ENCODE assay signal across 10 mouse cellular contexts in genomic region chr8:119914161-119914560, GRCm38 (mm10). TPM values are rescaled to one million over a fixed set of nuclear protein-coding genes. Genes with fewer than 3 reads are reported as not detected.
DNase-seq lines count a peak whose midpoint lies in the region; ATAC-seq and TF ChIP-seq lines count a peak whose summit lies in the region.
"Had no signal": no experiment of that assay in that cellular context is flagged by ENCODE, and none has a peak within 500 bp of the region (broad histone marks: within the 10 kb centered on the region; RNA-seq: fewer than 3 reads in every experiment).

No protein-coding gene starts in this region.

- TF ChIP-seq CTCF in lung, postnatal 0 days (IDR thresholded peaks at IDR 0.05) = no peak
- no peak for TF ChIP-seq CTCF in lung, adult 2 months (IDR thresholded peaks at IDR 0.05; ENCODE audit: insufficient read depth, low read length)

- no peak for TF ChIP-seq POLR2A in lung, adult 2 months (IDR thresholded peaks at IDR 0.05; ENCODE audit: borderline replicate concordance, extremely low read depth, low read depth, low read length)

- TF ChIP-seq EP300 in lung, postnatal 0 days (IDR thresholded peaks at IDR 0.05) = no peak

- H3K27me3 ChIP-seq in erythroblast, embryonic 14.5 days (ENCODE audit: control insufficient read depth) = no peaks in the 10 kb centered on the region
- H3K27me3 ChIP-seq in lung, postnatal 0 days (replicated peaks; ENCODE audit: insufficient read depth, low read length) = no peaks in the 10 kb centered on the region

- no peak for ATAC-seq in erythroblast, adult 5-6 weeks (replicated peaks; ENCODE audit: low FRiP score, poor library complexity, severe bottlenecking)
- ATAC-seq in lung, postnatal 0 days = no peak
- ATAC-seq in inflammation-experienced regulatory T-cells, adult 6 months = peak; percentile 41
- ATAC-seq in megakaryocyte progenitor cell, adult 5-6 weeks (replicated peaks; ENCODE audit: poor library complexity) = 0 out of 2 replicates have a peak, but pooled peaks have one; percentile 9

- DNase-seq in lung, postnatal 0 days (ENCODE audit: low spot score) = no peak
- DNase-seq in lung, adult 2 months = no peak
- DNase-seq in spleen, postnatal 36 days (ENCODE audit: low spot score in 2 of 2) = no peak
- no peak for DNase-seq in ovary, adult 18-20 months (ENCODE audit: low spot score)
- DNase-seq: heart, postnatal 10 days; retina, postnatal 1 day had no signal

- peak overlapping the region; percentile 28; the same call in 1 of the 2 replicates for H3K4me2 ChIP-seq in lung, postnatal 0 days (replicated peaks; ENCODE audit: low read depth, low read length)

- peak overlapping the region; percentile 69 for H3K27ac ChIP-seq in lung, postnatal 0 days (ENCODE audit: low read length)

- H3K9ac ChIP-seq in lung, postnatal 0 days (replicated peaks; ENCODE audit: low read depth) = no peak overlapping the region

- H3K36me3 ChIP-seq in erythroblast, embryonic 14.5 days (ENCODE audit: control insufficient read depth) = peaks cover 48% of the 10 kb centered on the region
- no peaks in the 10 kb centered on the region for H3K36me3 ChIP-seq in lung, postnatal 0 days (ENCODE audit: insufficient read depth, low read length)

- 24% methylated on average over 2 of the region's 2 CpGs for WGBS in lung, postnatal 0 days
- WGBS in lung, adult 2 months = 34% methylated on average over 2 of the region's 2 CpGs

- H3K9me3 ChIP-seq in erythroblast, embryonic 14.5 days (ENCODE audit: control insufficient read depth, low read length) = peaks cover 6% of the 10 kb centered on the region
- H3K9me3 ChIP-seq in lung, postnatal 0 days (ENCODE audit: low read length) = no peaks in the 10 kb centered on the region

- peaks cover 91% of the 10 kb centered on the region for H3K4me1 ChIP-seq in erythroblast, embryonic 14.5 days (ENCODE audit: control insufficient read depth)
- peaks cover 23% of the 10 kb centered on the region; the same call in 1 of the 2 replicates for H3K4me1 ChIP-seq in lung, postnatal 0 days (ENCODE audit: insufficient read depth, low read depth, low read length)
- H3K4me1 ChIP-seq in lung, adult 2 months (ENCODE audit: control insufficient read depth, insufficient read depth, low read length) = peaks cover 20% of the 10 kb centered on the region

- H3K4me3 ChIP-seq in erythroblast, embryonic 14.5 days (replicated peaks) = peak overlapping the region; percentile 99
- H3K4me3 ChIP-seq in lung, postnatal 0 days (ENCODE audit: low read depth, low read length) = no peak overlapping the region
- H3K4me3 ChIP-seq in lung, adult 2 months (replicated peaks; ENCODE audit: extremely low read depth, low read depth, low read length) = no peak overlapping the region

RNA-seq across cellular contexts. Expression of gene Gm20388, which starts 3.5 kb away (rescaled TPM):
- 0.36 TPM in 1 of 2 replicates, not detected in the other for polyA plus RNA-seq in erythroblast, embryonic 14.5 days (2012)
- total RNA-seq in erythroblast, adult 5-6 weeks (2015; ENCODE audit: low replicate concordance) = 2.9 and 5.2 TPM in 2 replicates
- 0.28 and 7.8 TPM in 2 replicates for total RNA-seq in erythroblast, adult 5-6 weeks (2017; ENCODE audit: low replicate concordance)
- not detected in 2 replicates for polyA plus RNA-seq in lung, postnatal 0 days (2015; fragmentation: Nextera tagmentation; extraction: Ambion mirVana)
- polyA plus RNA-seq in lung, adult 2 months (2012; rRNA removed) = 58.5 and 67.8 TPM in 2 replicates
- 10 to 100 TPM; 10.8 to 14.1 (median 11.8) TPM for polyA plus RNA-seq in inflammation-experienced regulatory T-cells, adult 6 months (2017; shearing (Covaris generic))
- total RNA-seq in megakaryocyte progenitor cell, adult 5-6 weeks (2015) = 18.6 and 18.7 TPM in 2 replicates
- total RNA-seq in megakaryocyte progenitor cell, adult 5-6 weeks (2017) = 14.7 TPM in 1 of 2 replicates, not detected in the other

RNA-seq across cellular contexts. Expression of gene Usp10, which starts 4.0 kb away (rescaled TPM):
- polyA plus RNA-seq in erythroblast, embryonic 14.5 days (2012) = 7.6 and 8.3 TPM in 2 replicates
- total RNA-seq in erythroblast, adult 5-6 weeks (2015; ENCODE audit: low replicate concordance) = 66.3 and 87.0 TPM in 2 replicates
- 59.7 and 83.1 TPM in 2 replicates for total RNA-seq in erythroblast, adult 5-6 weeks (2017; ENCODE audit: low replicate concordance)
- 38.1 and 40.3 TPM in 2 replicates for polyA plus RNA-seq in lung, postnatal 0 days (2015; fragmentation: Nextera tagmentation; extraction: Ambion mirVana)
- polyA plus RNA-seq in lung, adult 2 months (2012; rRNA removed) = 70.9 and 78.1 TPM in 2 replicates
- 10 to 100 TPM; 37.4 to 55.0 (median 43.9) TPM for polyA plus RNA-seq in inflammation-experienced regulatory T-cells, adult 6 months (2017; shearing (Covaris generic))
- total RNA-seq in megakaryocyte progenitor cell, adult 5-6 weeks (2015) = 71.9 and 73.0 TPM in 2 replicates
- total RNA-seq in megakaryocyte progenitor cell, adult 5-6 weeks (2017) = 43.7 and 80.3 TPM in 2 replicates

RNA-seq across cellular contexts. Expression of gene Klhl36, which starts 52.1 kb away (rescaled TPM):
- 0.02 and 0.12 TPM in 2 replicates for polyA plus RNA-seq in erythroblast, embryonic 14.5 days (2012)
- 2.3 and 2.5 TPM in 2 replicates for total RNA-seq in erythroblast, adult 5-6 weeks (2015; ENCODE audit: low replicate concordance)
- 1.6 and 5.2 TPM in 2 replicates for total RNA-seq in erythroblast, adult 5-6 weeks (2017; ENCODE audit: low replicate concordance)
- polyA plus RNA-seq in lung, postnatal 0 days (2015; fragmentation: Nextera tagmentation; extraction: Ambion mirVana) = 11.4 and 11.6 TPM in 2 replicates
- 28.9 and 47.8 TPM in 2 replicates for polyA plus RNA-seq in lung, adult 2 months (2012; rRNA removed)
- polyA plus RNA-seq in inflammation-experienced regulatory T-cells, adult 6 months (2017; shearing (Covaris generic)) = 1 to 10 TPM; 6.8 to 8.0 (median 7.1) TPM
- total RNA-seq in megakaryocyte progenitor cell, adult 5-6 weeks (2015) = 1.2 and 2.2 TPM in 2 replicates
- 3.3 and 8.0 TPM in 2 replicates for total RNA-seq in megakaryocyte progenitor cell, adult 5-6 weeks (2017)

Comparison
In these comparisons a context has a peak if more than half of its experiments do, and no peak if none do; other contexts are left out.
1. ATAC-seq: peak in inflammation-experienced regulatory T-cells, adult 6 months (single experiment) and megakaryocyte progenitor cell, adult 5-6 weeks (single experiment); none in erythroblast, adult 5-6 weeks (single experiment) and lung, postnatal 0 days (single experiment).